Mouse (Mus musculus) adrenal gland, postnatal 4 days (tissue): ENCODE measurements around the gene Ylpm1. TPM values are rescaled to one million over a fixed set of nuclear protein-coding genes. Genes with fewer than 3 reads are reported as not detected.
A peak's percentile ranks its signal among the peaks of the same experiment; 100 is the strongest.

Experiments
- DNase-seq, 2 experiments: peaks; one replicate each; pipeline ENCODE4 v3.0.0; 2021 to 2022; ENCODE audit warnings: low spot score in 2 of 2, mixed read lengths in 2 of 2
- total RNA-seq, 2 experiments: library from RNA; stranded (reverse); gene quantifications; 2 replicates each; pipeline ENCODE4 v1.2.3; 2021

Ylpm1 gene
- total RNA-seq, 2 experiments from 2014 or later: 58.2 to 71.2 TPM

GRCm38 (mm10) chr12:85109426-85109825 is 113.3 kb downstream of the Ylpm1 start:
- no peak for DNase-seq

DNA sequence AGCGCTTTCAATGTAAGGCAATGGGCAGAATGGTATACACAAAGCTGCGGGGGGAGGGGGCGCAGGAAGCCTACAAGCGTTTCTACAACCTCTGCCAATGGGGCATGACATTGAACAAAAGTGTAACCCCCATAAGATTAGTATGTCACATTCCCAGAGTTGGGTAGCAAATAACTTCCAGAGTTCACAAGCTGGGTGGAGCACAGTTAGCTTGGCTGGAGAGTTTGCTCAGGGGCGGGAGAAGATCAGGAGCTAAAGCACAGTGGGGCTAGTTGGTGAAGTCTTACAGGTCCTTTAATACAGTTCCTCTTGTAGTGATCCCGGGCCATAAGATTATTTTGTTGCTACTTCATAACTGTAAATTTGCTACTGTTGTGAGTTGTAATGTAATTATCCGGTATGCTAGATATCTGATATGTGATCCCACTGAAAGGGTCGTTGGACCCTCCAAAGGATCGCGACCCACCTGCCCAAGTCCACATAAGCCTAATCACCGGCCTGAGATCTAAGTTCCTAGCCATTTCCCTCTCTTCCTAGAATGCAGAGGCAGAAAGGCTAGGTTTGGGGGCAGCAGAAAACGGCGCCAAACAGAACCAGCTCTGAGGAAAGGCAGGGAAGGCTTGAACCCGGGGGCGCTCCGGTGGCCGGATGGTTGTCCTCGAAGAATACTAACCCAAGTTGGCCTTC is 114.0 kb downstream of the Ylpm1 start:
- DNase-seq: no peak

DNA sequence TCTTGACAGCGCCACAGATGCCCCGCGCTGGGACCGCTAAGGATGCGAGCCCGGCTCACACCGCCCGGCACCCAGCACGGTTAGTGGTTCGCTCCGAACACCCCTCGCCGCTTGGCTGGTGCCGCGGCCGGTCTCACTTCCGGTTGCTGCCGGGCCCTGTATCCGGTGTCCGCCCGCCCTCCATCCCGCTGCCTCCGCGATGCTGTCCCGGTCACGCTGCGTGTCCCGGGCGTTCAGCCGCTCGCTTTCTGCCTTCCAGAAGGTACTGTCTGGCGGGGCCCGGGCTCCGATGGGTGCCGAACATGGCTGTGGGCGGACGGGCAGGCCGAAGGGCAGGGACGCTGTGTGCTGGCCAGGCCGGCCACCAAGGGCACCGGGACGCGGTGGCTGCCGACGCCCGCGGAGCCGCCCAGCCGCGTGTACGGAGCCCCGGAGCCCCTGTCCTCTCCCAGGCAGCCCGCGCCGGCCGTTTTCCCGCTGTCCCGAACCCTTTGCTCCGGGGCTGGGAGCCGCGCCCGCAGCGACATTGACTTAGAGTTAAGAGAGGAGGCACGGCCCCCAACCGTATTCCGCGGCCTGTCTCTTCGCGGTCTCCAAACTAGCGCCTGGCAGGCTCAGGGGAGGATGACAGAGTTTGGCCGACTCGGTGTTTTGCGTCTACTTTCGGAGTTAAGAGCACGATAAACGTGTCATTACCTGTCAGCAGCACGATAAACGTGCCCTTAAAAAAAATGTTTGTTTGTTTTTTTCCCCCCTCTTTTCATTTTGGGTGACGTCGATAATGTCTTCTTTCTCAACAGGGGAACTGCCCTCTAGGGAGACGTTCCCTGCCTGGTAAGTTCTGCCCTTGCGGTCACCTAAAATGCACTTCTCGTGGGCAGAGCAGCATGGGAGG is 114.8 kb downstream of the Ylpm1 start, which contains the start of the genes Prox2 and Dlst:
Gene Prox2, minus strand, starts transcription at position 62 of the 895 bp plus-strand sequence.
Gene Dlst, plus strand, starts transcription at position 136 of the 895 bp plus-strand sequence.
- DNase-seq: peak; percentile 76 to 79

DNA sequence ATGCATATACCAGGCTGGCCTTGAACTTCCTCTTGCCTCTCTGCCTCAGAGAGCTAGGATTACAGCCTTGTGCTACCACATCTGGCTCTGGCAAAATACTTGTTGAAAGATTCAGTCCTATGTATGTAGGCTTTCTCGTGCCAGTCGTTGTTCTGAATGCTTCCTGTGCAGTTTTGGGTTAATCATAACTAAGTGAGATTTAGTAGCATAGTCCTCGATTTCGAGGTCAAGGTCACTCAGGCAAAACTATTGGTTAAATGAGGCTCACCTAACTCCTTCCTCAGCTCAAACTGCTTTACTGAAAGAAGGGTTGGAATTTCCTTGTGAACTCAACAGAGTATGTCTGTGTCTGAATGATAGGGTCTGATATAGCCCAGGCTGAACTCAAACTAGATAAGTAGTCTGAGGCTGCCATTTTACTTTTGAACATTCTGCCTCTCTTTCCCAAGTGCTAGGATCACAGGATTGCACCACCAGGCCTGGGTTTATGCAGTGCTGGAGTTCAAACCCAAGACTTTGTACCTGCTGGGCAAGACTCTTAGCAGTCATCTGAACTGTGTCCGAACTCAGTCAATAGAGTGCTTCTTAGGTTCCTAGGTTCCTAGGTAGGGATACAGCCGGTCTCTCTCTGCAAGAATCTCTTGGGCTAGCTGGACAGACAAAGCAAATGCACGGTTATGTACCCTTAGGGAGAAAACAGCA is 116.6 kb downstream of the Ylpm1 start:
- DNase-seq: no peak

DNA sequence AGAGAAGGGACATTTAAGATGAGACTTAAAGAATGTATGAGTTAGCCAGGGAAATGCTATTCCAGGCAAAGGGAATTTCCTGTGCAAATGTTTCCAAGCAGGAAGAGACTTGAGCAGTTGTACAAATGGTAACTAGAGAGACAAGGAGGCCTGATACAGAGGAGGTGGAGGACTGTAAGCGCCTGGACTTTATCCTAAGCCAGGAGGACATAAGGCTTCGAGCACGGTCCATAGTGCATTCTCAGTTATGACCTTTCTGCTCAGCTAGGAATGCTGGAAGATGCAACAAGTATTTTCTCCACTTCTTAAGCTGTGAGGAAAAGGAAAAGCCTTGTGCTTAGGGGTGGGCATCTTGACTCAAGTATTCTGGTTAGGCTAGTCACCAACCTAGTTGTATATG is 117.2 kb downstream of the Ylpm1 start:
- no peak for DNase-seq

DNA sequence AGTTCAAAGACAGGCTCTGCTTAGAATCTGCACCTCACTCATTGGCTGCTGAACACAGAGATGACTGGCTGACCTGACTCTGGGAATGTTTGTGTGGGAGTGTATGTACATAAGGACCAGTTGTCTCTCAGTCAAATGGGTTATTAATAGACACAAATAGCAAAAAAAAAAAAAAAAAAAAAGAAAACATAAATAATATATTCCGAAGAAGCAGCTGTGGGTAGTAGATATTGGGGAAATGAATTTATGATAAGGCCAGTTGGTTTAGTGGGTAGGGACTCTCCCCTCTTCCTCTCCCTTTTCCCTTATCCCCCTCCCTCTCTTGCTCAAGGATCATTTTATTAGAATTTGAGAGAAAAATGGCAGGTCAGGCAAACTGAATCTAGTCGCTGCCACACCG is 117.8 kb downstream of the Ylpm1 start:
- DNase-seq: no peak

- DNase-seq: no peak
Observed at GRCm38 (mm10) chr12:85115678-85116077, 119.6 kb downstream of the Ylpm1 start.

Other genes starting within 250 kb of the Ylpm1 start
- gene Npc2, start 223.2 kb upstream of the Ylpm1 start, total RNA-seq: 10 to 100 TPM; 74.7 to 75.6 TPM
- 10 to 100 TPM; 68.3 to 77.9 TPM for gene Isca2, start 223.1 kb upstream of the Ylpm1 start, total RNA-seq
- gene Ltbp2, start 119.8 kb upstream of the Ylpm1 start, total RNA-seq: 1 to 10 TPM; 6.9 to 7.1 TPM
- gene Fcf1, start 25.4 kb upstream of the Ylpm1 start, total RNA-seq: 100 to 1,000 TPM in 1 of 2 experiments, 10 to 100 TPM in 1; 99.5 to 108 TPM
- gene Arel1, start 25.4 kb upstream of the Ylpm1 start, total RNA-seq: 10 to 100 TPM; 34.7 to 38.1 TPM
- gene Prox2, start 114.4 kb downstream of the Ylpm1 start, total RNA-seq: 1 to 10 TPM; 4.8 to 5.5 TPM
- gene Dlst, start 114.5 kb downstream of the Ylpm1 start, total RNA-seq: 100 to 1,000 TPM; 294 to 319 TPM
- gene Rps6kl1, start 154.9 kb downstream of the Ylpm1 start, total RNA-seq: 1 to 10 TPM; 3.6 to 3.9 TPM
- 1 to 10 TPM; 3.2 to 4.3 TPM for gene Pgf, start 181.5 kb downstream of the Ylpm1 start, total RNA-seq
- gene Eif2b2, start 223.2 kb downstream of the Ylpm1 start, total RNA-seq: 10 to 100 TPM; 84.2 to 89.1 TPM